Mouse (Mus musculus): ENCODE measurements around the gene Gpr65.

The Gpr65 gene

GRCm38 (mm10) chr12:98317718-98318340, 49.4 kb downstream of the Gpr65 start:
- TF ChIP-seq GATA4 (IDR thresholded peaks at IDR 0.05; ENCODE audit: insufficient replicate concordance, low read length): no peak

GRCm38 (mm10) chr12:98322426-98322825, 54.0 kb downstream of the Gpr65 start:
- no peak for TF ChIP-seq GATA4 (IDR thresholded peaks at IDR 0.05; ENCODE audit: insufficient replicate concordance, low read length)

All from liver, adult (tissue).